Comparison of ENCODE assay signal across 8 mouse cellular contexts in genomic region chr12:24709831-24710508, GRCm38 (mm10). TPM values are rescaled to one million over a fixed set of nuclear protein-coding genes. Genes with fewer than 3 reads are reported as not detected.
DNase-seq lines count a peak whose midpoint lies in the region; ATAC-seq and TF ChIP-seq lines count a peak whose summit lies in the region.

No protein-coding gene starts in this region.

- H3K4me2 ChIP-seq in CH12.LX (ENCODE audit: insufficient read depth, low read depth, poor library complexity, severe bottlenecking) (peak overlapping the region; percentile 73), myocyte (ENCODE audit: low read depth) (peak overlapping the region; percentile 99)
- peak overlapping the region; percentile 86 for H3K4me2 ChIP-seq in intestine, embryonic 15.5 days (replicated peaks)
- peak overlapping the region; percentile 91 for H3K4me2 ChIP-seq in liver, embryonic 11.5 days

- TF ChIP-seq POLR2A in CH12.LX (IDR thresholded peaks at IDR 0.05; ENCODE audit: low read depth, low read length), result no peak
- TF ChIP-seq POLR2A in myocyte (IDR thresholded peaks at IDR 0.05; ENCODE audit: insufficient read length, low read depth), result peak; percentile 23

- DNase-seq in 3134 (ENCODE audit: extremely low read depth, insufficient read length, low spot score) (peak; percentile 61), CH12.LX (ENCODE audit: extremely low read depth) (peak; percentile 89)
- peak; percentile 81 for DNase-seq in cerebellum, adult 9-10 months
- peak; percentile 42 for DNase-seq in gastrocnemius, postnatal 10 days
- DNase-seq in liver, embryonic 11.5 days (ENCODE audit: low spot score), result peak; percentile 46
- peak; percentile 52 for DNase-seq in thymus, postnatal 14 days

- TF ChIP-seq RAD21 in CH12.LX (IDR thresholded peaks at IDR 0.05; ENCODE audit: low read depth, low read length), result peak; percentile 37

- WGBS in intestine, embryonic 15.5 days, result 36% methylated on average over 5 of the region's 5 CpGs
- WGBS in liver, embryonic 11.5 days, result 39% methylated on average over 5 of the region's 5 CpGs

- in situ Hi-C loops in CH12.LX (cut with MboI; ENCODE audit: low pct_ligation_motif_present, low pct_unique_long_range_greater_than_20kb, low sequenced_read_pairs), result loop anchor here (5.0 kb wide), 1 partner anchor 242 kb away; no protein-coding TSS in a partner anchor

- H3K9ac ChIP-seq in CH12.LX (ENCODE audit: insufficient read depth, low read depth), result peak overlapping the region; percentile 71; the same call in 1 of the 2 replicates
- 0 out of 2 replicates have a peak overlapping the region, but pooled peaks have one; percentile 76 for H3K9ac ChIP-seq in intestine, embryonic 15.5 days
- H3K9ac ChIP-seq in liver, embryonic 11.5 days (ENCODE audit: low read depth, low read length), result peak overlapping the region; percentile 98

- peak in 1 of 2 experiments; percentile 78; a peak in 3 of 4 replicates for TF ChIP-seq CTCF in CH12.LX (conservative IDR thresholded peaks at IDR 0.05 in 1 of 2, IDR thresholded peaks at IDR 0.05 in 1 of 2; ENCODE audit: low read depth in 2 of 2, low read length in 2 of 2)

- H3K27me3 ChIP-seq in CH12.LX (replicated peaks) (no peaks in the 10 kb centered on the region), myocyte (ENCODE audit: control insufficient read depth, insufficient read depth, insufficient read length) (no peaks in the 10 kb centered on the region)
- no peaks in the 10 kb centered on the region for H3K27me3 ChIP-seq in intestine, embryonic 15.5 days (replicated peaks)
- H3K27me3 ChIP-seq in liver, embryonic 11.5 days (replicated peaks; ENCODE audit: control insufficient read depth, insufficient read depth, low read length), result no peaks in the 10 kb centered on the region

- H3K9me3 ChIP-seq in CH12.LX (replicated peaks; ENCODE audit: low read length), result no peaks in the 10 kb centered on the region
- no peaks in the 10 kb centered on the region for H3K9me3 ChIP-seq in intestine, embryonic 15.5 days
- no peaks in the 10 kb centered on the region for H3K9me3 ChIP-seq in liver, embryonic 11.5 days (ENCODE audit: control insufficient read depth, low read length)

- H3ac ChIP-seq in myocyte (ENCODE audit: control insufficient read depth, insufficient read length), result no peak overlapping the region

- H3K36me3 ChIP-seq in CH12.LX (replicated peaks in 1 of 2; ENCODE audit: control insufficient read depth in 1 of 2, insufficient read depth in 1 of 2, low read length in 1 of 2) (peaks cover 31 to 56% of the 10 kb centered on the region in 2 experiments), myocyte (ENCODE audit: control insufficient read depth, insufficient read depth) (peaks cover 11% of the 10 kb centered on the region)
- H3K36me3 ChIP-seq in intestine, embryonic 15.5 days, result peaks cover 2% of the 10 kb centered on the region
- H3K36me3 ChIP-seq in liver, embryonic 11.5 days (ENCODE audit: control insufficient read depth, insufficient read depth, low read length), result peaks cover 28% of the 10 kb centered on the region

- dilution Hi-C loops in CH12.LX (cut with MboI; ENCODE audit: extremely low pct_ligation_motif_present, extremely low pct_unique_long_range_greater_than_20kb, low sequenced_read_pairs), result no loop called here

- peaks cover 6 to 47% of the 10 kb centered on the region in 2 experiments for H3K4me1 ChIP-seq in CH12.LX (ENCODE audit: control insufficient read depth in 1 of 2, insufficient read depth in 2 of 2)
- H3K4me1 ChIP-seq in intestine, embryonic 15.5 days (replicated peaks), result peaks cover 29% of the 10 kb centered on the region
- peaks cover 36% of the 10 kb centered on the region for H3K4me1 ChIP-seq in liver, embryonic 11.5 days (replicated peaks; ENCODE audit: control insufficient read depth, insufficient read depth, low read length)

- no peak for TF ChIP-seq EP300 in CH12.LX (IDR thresholded peaks at IDR 0.05; ENCODE audit: low read length)

- H3K79me2 ChIP-seq in CH12.LX (replicated peaks; ENCODE audit: control insufficient read depth, extremely low read depth, insufficient read depth, poor library complexity, severe bottlenecking) (peaks cover 28% of the 10 kb centered on the region), myocyte (ENCODE audit: control insufficient read depth, insufficient read depth) (peaks cover 21% of the 10 kb centered on the region)

- H3K4me3 ChIP-seq in CH12.LX (replicated peaks in 1 of 3; ENCODE audit: low read depth in 2 of 3, low read length in 2 of 3, poor library complexity in 1 of 3) (peak overlapping the region; percentile 72 to 86 (median 77)), myocyte (peak overlapping the region; percentile 47)
- H3K4me3 ChIP-seq in intestine, embryonic 15.5 days (replicated peaks), result peak overlapping the region; percentile 95; the same call in 1 of the 2 replicates
- peak overlapping the region; percentile 96 for H3K4me3 ChIP-seq in liver, embryonic 11.5 days (ENCODE audit: low read depth, low read length)

- ATAC-seq in intestine, embryonic 15.5 days, result no peak
- ATAC-seq in liver, embryonic 11.5 days (replicated peaks; ENCODE audit: low FRiP score), result peak; percentile 8; the same call in 1 of the 2 replicates

- H3K27ac ChIP-seq in CH12.LX (ENCODE audit: insufficient read depth, low read depth), result peak overlapping the region; percentile 67
- 0 out of 2 replicates have a peak overlapping the region, but pooled peaks have one; percentile 20 for H3K27ac ChIP-seq in intestine, embryonic 15.5 days
- peak overlapping the region; percentile 91 for H3K27ac ChIP-seq in liver, embryonic 11.5 days (ENCODE audit: low read depth, low read length)

TF ChIP-seq in CH12.LX, 34 proteins besides CTCF, POLR2A, EP300 and RAD21 (continues in another document):
- TF ChIP-seq MEF2A (IDR thresholded peaks at IDR 0.05; ENCODE audit: borderline replicate concordance, low read depth, low read length) (no peak; the same call in 1 of the 2 replicates), BHLHE40 (IDR thresholded peaks at IDR 0.05; ENCODE audit: low read depth, low read length) (no peak), MXI1 (IDR thresholded peaks at IDR 0.05; ENCODE audit: low read depth, low read length) (peak; percentile 49; the same call in 1 of the 2 replicates), ZNF384 (IDR thresholded peaks at IDR 0.05; ENCODE audit: low read depth, low read length) (no peak; the same call in 1 of the 2 replicates), UBTF (IDR thresholded peaks at IDR 0.05; ENCODE audit: low read depth, low read length) (no peak), TBP (conservative IDR thresholded peaks at IDR 0.05; ENCODE audit: low read depth, low read length) (no peak), ZMIZ1 (IDR thresholded peaks at IDR 0.05; ENCODE audit: low read depth, low read length) (0 out of 2 replicates have a peak, but pooled peaks have one; percentile 36), MAX (IDR thresholded peaks at IDR 0.05; ENCODE audit: low read length) (no peak), NELFE (IDR thresholded peaks at IDR 0.05; ENCODE audit: low read depth, low read length) (0 out of 2 replicates have a peak, but pooled peaks have one; percentile 17), USF2 (conservative IDR thresholded peaks at IDR 0.05; ENCODE audit: low read depth, low read length) (no peak), ZC3H11A (IDR thresholded peaks at IDR 0.05; ENCODE audit: low read depth, low read length) (no peak)

TF ChIP-seq in myocyte, 11 proteins besides CTCF, POLR2A, EP300 and RAD21:
- no peak for TF ChIP-seq TCF12 (IDR thresholded peaks at IDR 0.05; ENCODE audit: insufficient read depth, poor library complexity, severe bottlenecking)
- TF ChIP-seq CEBPB (IDR thresholded peaks at IDR 0.05; ENCODE audit: insufficient read depth, poor library complexity, severe bottlenecking), result peak; percentile 51; the same call in 1 of the 2 replicates

RNA-seq across cellular contexts. Expression of gene Rrm2, which starts 1.9 kb away (rescaled TPM):
- total RNA-seq in CH12.LX (2012; rRNA removed) (89.0 and 138 TPM in 2 replicates), CH12.LX (2014; rRNA removed) (180 and 187 TPM in 2 replicates)
- polyA plus RNA-seq in CH12.LX (2012; ENCODE audit: insufficient read length, low read depth) (202 and 214 TPM in 2 replicates), myocyte (2012; fragmentation: generic; extraction: Trizol) (73.0 TPM)
- 10 to 100 TPM; 13.5 to 21.2 TPM for total RNA-seq in gastrocnemius, postnatal 10 days (2021)
- 161 and 178 TPM in 2 replicates for polyA plus RNA-seq in intestine, embryonic 15.5 days (2015; fragmentation: Nextera tagmentation; extraction: Ambion mirVana)
- 422 and 475 TPM in 2 replicates for polyA plus RNA-seq in liver, embryonic 11.5 days (2014; fragmentation: Nextera tagmentation; extraction: Ambion mirVana)

RNA-seq across cellular contexts. Expression of gene Cys1, which starts 28.4 kb away (rescaled TPM):
- total RNA-seq in CH12.LX (2012; rRNA removed) (not detected in 2 replicates), CH12.LX (2014; rRNA removed) (not detected in 2 replicates)
- polyA plus RNA-seq in CH12.LX (2012; ENCODE audit: insufficient read length, low read depth) (not detected in 2 replicates), myocyte (2012; fragmentation: generic; extraction: Trizol) (0.26 TPM)
- 1 to 10 TPM; 7.4 to 8.3 TPM for total RNA-seq in gastrocnemius, postnatal 10 days (2021)
- 2.1 and 2.3 TPM in 2 replicates for polyA plus RNA-seq in intestine, embryonic 15.5 days (2015; fragmentation: Nextera tagmentation; extraction: Ambion mirVana)
- 0.49 and 1.1 TPM in 2 replicates for polyA plus RNA-seq in liver, embryonic 11.5 days (2014; fragmentation: Nextera tagmentation; extraction: Ambion mirVana)

RNA-seq across cellular contexts. Expression of gene Klf11, which starts 58.9 kb away (rescaled TPM):
- total RNA-seq in CH12.LX (2012; rRNA removed), result 3.6 and 7.3 TPM in 2 replicates
- 7.2 and 8.0 TPM in 2 replicates for total RNA-seq in CH12.LX (2014; rRNA removed)
- 7.5 and 9.2 TPM in 2 replicates for polyA plus RNA-seq in CH12.LX (2012; ENCODE audit: insufficient read length, low read depth)
- 10 to 100 TPM in 1 of 2 experiments, 1 to 10 TPM in 1; 9.5 to 11.4 TPM for total RNA-seq in gastrocnemius, postnatal 10 days (2021)
- 8.9 and 10.9 TPM in 2 replicates for polyA plus RNA-seq in intestine, embryonic 15.5 days (2015; fragmentation: Nextera tagmentation; extraction: Ambion mirVana)
- 8.7 and 12.1 TPM in 2 replicates for polyA plus RNA-seq in liver, embryonic 11.5 days (2014; fragmentation: Nextera tagmentation; extraction: Ambion mirVana)
- 4.1 TPM for polyA plus RNA-seq in myocyte (2012; fragmentation: generic; extraction: Trizol)

Comparison
In these comparisons a context has a peak if more than half of its experiments do, and no peak if none do; other contexts are left out.
1. H3K27ac ChIP-seq: peak in every context shown above with its lines; median percentile 91 in liver, embryonic 11.5 days; 67 in CH12.LX; 20 in intestine, embryonic 15.5 days.